Mouse (Mus musculus): ENCODE data around the gene Praf2. TPM values are rescaled to one million over a fixed set of nuclear protein-coding genes. Genes with fewer than 3 reads are reported as not detected.
"Not testable (repeated sequence)": the region's sequence is repeated elsewhere in the genome, so short reads cannot be mapped to it uniquely, and the experiment has no call there.

Praf2 gene
- polyA plus RNA-seq (2021), result 58.7 TPM

GRCm38 (mm10) chrX:7728215-7728921 is at the start of gene Praf2:
Gene Praf2, plus strand, starts transcription at chrX:7728439.
- TF ChIP-seq CTCF (IDR thresholded peaks at IDR 0.05), result no peak
- POLR2A ChIA-PET, result no interaction called here
- ATAC-seq (peak; percentile 81), DNase-seq (ENCODE audit: low read depth, low spot score) (peak; percentile 53)
- in situ Hi-C loops (cut with MboI; ENCODE audit: low pct_unique_long_range_greater_than_20kb), result no loop called here
- peaks cover 3% of the 10 kb centered on the region for H3K27me3 ChIP-seq
- CTCF ChIA-PET, result interaction anchor here (1.2 kb wide), 1 partner anchor 65 kb away, joined by 3 read pairs; no protein-coding TSS in a partner anchor

GRCm38 (mm10) chrX:7678986-7679385 is 49.3 kb upstream of the Praf2 start:
- ATAC-seq, result no peak
- ChIA-PET CTCF (interaction anchor here (0.9 to 1.0 kb wide), 2 partner anchors 15 to 210 kb away, joined by 3 read pairs; no protein-coding TSS in a partner anchor), POLR2A (no interaction called here)
- peaks cover 20% of the 10 kb centered on the region for H3K27me3 ChIP-seq
- in situ Hi-C loops (cut with MboI; ENCODE audit: low pct_unique_long_range_greater_than_20kb), result no loop called here
- DNase-seq (ENCODE audit: low read depth, low spot score), result no peak
- no peak for TF ChIP-seq CTCF (IDR thresholded peaks at IDR 0.05)

GRCm38 (mm10) chrX:7679405-7680056 is 48.7 kb upstream of the Praf2 start:
- DNase-seq (ENCODE audit: low read depth, low spot score), result peak; percentile 41
- no peak for TF ChIP-seq CTCF (IDR thresholded peaks at IDR 0.05)
- peaks cover 20% of the 10 kb centered on the region for H3K27me3 ChIP-seq
- ChIA-PET CTCF (interaction anchor here (0.9 to 1.0 kb wide), 2 partner anchors 14 to 211 kb away, joined by 3 read pairs; no protein-coding TSS in a partner anchor), POLR2A (no interaction called here)
- peak; percentile 92 for ATAC-seq
- in situ Hi-C loops (cut with MboI; ENCODE audit: low pct_unique_long_range_greater_than_20kb), result no loop called here

GRCm38 (mm10) chrX:7680057-7680412 is 48.2 kb upstream of the Praf2 start:
- in situ Hi-C loops (cut with MboI; ENCODE audit: low pct_unique_long_range_greater_than_20kb), result no loop called here
- DNase-seq (ENCODE audit: low read depth, low spot score), result no peak
- CTCF ChIA-PET, result interaction anchor here (1.0 kb wide), 1 partner anchor 211 kb away, joined by 3 read pairs; no protein-coding TSS in a partner anchor
- H3K27me3 ChIP-seq, result peaks cover 20% of the 10 kb centered on the region
- POLR2A ChIA-PET, result no interaction called here
- no peak for TF ChIP-seq CTCF (IDR thresholded peaks at IDR 0.05)
- no peak for ATAC-seq

- H3K27me3 ChIP-seq, result peaks cover 20% of the 10 kb centered on the region
- no peak for DNase-seq (ENCODE audit: low read depth, low spot score)
- no peak for TF ChIP-seq CTCF (IDR thresholded peaks at IDR 0.05)
- ChIA-PET CTCF (no interaction called here), POLR2A (no interaction called here)
- no peak for ATAC-seq
- in situ Hi-C loops (cut with MboI; ENCODE audit: low pct_unique_long_range_greater_than_20kb), result no loop called here
Observed at GRCm38 (mm10) chrX:7680864-7681263, 47.4 kb upstream of the Praf2 start, which contains the start of gene Magix. Gene Magix, minus strand, starts transcription at chrX:7681251.

GRCm38 (mm10) chrX:7688321-7688720 is 39.9 kb upstream of the Praf2 start:
- no peak for TF ChIP-seq CTCF (IDR thresholded peaks at IDR 0.05)
- peaks cover 18% of the 10 kb centered on the region for H3K27me3 ChIP-seq
- ATAC-seq (no peak), DNase-seq (ENCODE audit: low read depth, low spot score) (no peak)
- in situ Hi-C loops (cut with MboI; ENCODE audit: low pct_unique_long_range_greater_than_20kb), result no loop called here
- POLR2A ChIA-PET, result no interaction called here
- CTCF ChIA-PET, result no interaction called here

- ATAC-seq (no peak), DNase-seq (ENCODE audit: low read depth, low spot score) (no peak)
- ChIA-PET POLR2A (no interaction called here), CTCF (no interaction called here)
- TF ChIP-seq CTCF (IDR thresholded peaks at IDR 0.05), result no peak
- peaks cover 13% of the 10 kb centered on the region for H3K27me3 ChIP-seq
- in situ Hi-C loops (cut with MboI; ENCODE audit: low pct_unique_long_range_greater_than_20kb), result loop anchor here (10.0 kb wide), 1 partner anchor 216 kb away; no protein-coding TSS in a partner anchor
Observed at GRCm38 (mm10) chrX:7690486-7690885, 37.8 kb upstream of the Praf2 start.

- no peak for ATAC-seq
- DNase-seq (ENCODE audit: low read depth, low spot score), result no peak
- CTCF ChIA-PET, result interaction anchor here (1.0 to 1.2 kb wide), 4 partner anchors 14 to 271 kb away, joined by 3 to 7 read pairs (median 3); no protein-coding TSS in a partner anchor
- no peak for TF ChIP-seq CTCF (IDR thresholded peaks at IDR 0.05)
- POLR2A ChIA-PET, result no interaction called here
- peaks cover 13% of the 10 kb centered on the region for H3K27me3 ChIP-seq
- in situ Hi-C loops (cut with MboI; ENCODE audit: low pct_unique_long_range_greater_than_20kb), result loop anchor here (10.0 kb wide), 1 partner anchor 218 kb away; no protein-coding TSS in a partner anchor
Observed at GRCm38 (mm10) chrX:7692862-7693261, 35.4 kb upstream of the Praf2 start.

GRCm38 (mm10) chrX:7696520-7696919 is 31.7 kb upstream of the Praf2 start:
- ChIA-PET POLR2A (interaction anchor here (0.6 kb wide), 1 partner anchor 10 kb away, joined by 6 read pairs; no protein-coding TSS in a partner anchor), CTCF (interaction anchor here (0.5 kb wide), 1 partner anchor 374 kb away, joined by 3 read pairs; no protein-coding TSS in a partner anchor)
- in situ Hi-C loops (cut with MboI; ENCODE audit: low pct_unique_long_range_greater_than_20kb), result loop anchor here (10.0 kb wide), 1 partner anchor 222 kb away; no protein-coding TSS in a partner anchor
- no peak for TF ChIP-seq CTCF (IDR thresholded peaks at IDR 0.05)
- DNase-seq (ENCODE audit: low read depth, low spot score) (no peak), ATAC-seq (no peak)
- H3K27me3 ChIP-seq, result no peaks in the 10 kb centered on the region

GRCm38 (mm10) chrX:7696954-7697381 is 31.3 kb upstream of the Praf2 start, which contains the start of gene Gpkow:
Gene Gpkow, plus strand, starts transcription at chrX:7697131.
- POLR2A ChIA-PET, result interaction anchor here (0.5 to 1.1 kb wide), 2 partner anchors 10 to 65 kb away, joined by 3 to 9 read pairs; no protein-coding TSS in a partner anchor
- no peaks in the 10 kb centered on the region for H3K27me3 ChIP-seq
- no peak for TF ChIP-seq CTCF (IDR thresholded peaks at IDR 0.05)
- CTCF ChIA-PET, result no interaction called here
- in situ Hi-C loops (cut with MboI; ENCODE audit: low pct_unique_long_range_greater_than_20kb), result loop anchor here (10.0 kb wide), 1 partner anchor 222 kb away; no protein-coding TSS in a partner anchor
- peak; percentile 78 for ATAC-seq
- DNase-seq (ENCODE audit: low read depth, low spot score), result peak; percentile 35

GRCm38 (mm10) chrX:7713764-7714134 is 14.5 kb upstream of the Praf2 start:
- POLR2A ChIA-PET; CTCF ChIA-PET; ATAC-seq; DNase-seq (ENCODE audit: low read depth, low spot score); H3K27me3 ChIP-seq; in situ Hi-C loops (cut with MboI; ENCODE audit: low pct_unique_long_range_greater_than_20kb): not testable (repeated sequence)

- H3K27me3 ChIP-seq; CTCF ChIA-PET; in situ Hi-C loops (cut with MboI; ENCODE audit: low pct_unique_long_range_greater_than_20kb): not testable (repeated sequence)
- POLR2A ChIA-PET, result interaction anchor here (0.7 kb wide), 1 partner anchor 32 kb away, joined by 3 read pairs; no protein-coding TSS in a partner anchor
- ATAC-seq (peak; percentile 95), DNase-seq (ENCODE audit: low read depth, low spot score) (peak; percentile 55)
Observed at GRCm38 (mm10) chrX:7714135-7714899, 13.9 kb upstream of the Praf2 start, which contains the start of gene Wdr45. Gene Wdr45, plus strand, starts transcription at chrX:7714333.

GRCm38 (mm10) chrX:7716058-7716457 is 12.2 kb upstream of the Praf2 start:
- CTCF ChIA-PET, result interaction anchor here (1.8 kb wide), 1 partner anchor 46 kb away, joined by 3 read pairs; no protein-coding TSS in a partner anchor
- in situ Hi-C loops (cut with MboI; ENCODE audit: low pct_unique_long_range_greater_than_20kb), result not testable (repeated sequence)

More at GRCm38 (mm10) chrX:7716058-7716457, 12.2 kb upstream of the Praf2 start:
- DNase-seq (ENCODE audit: low read depth, low spot score); POLR2A ChIA-PET; H3K27me3 ChIP-seq; ATAC-seq: not testable (repeated sequence)
